Mouse (Mus musculus) forebrain, embryonic 16.5 days (tissue): ENCODE results near the gene Foxp1. TPM values are rescaled to one million over a fixed set of nuclear protein-coding genes. Genes with fewer than 3 reads are reported as not detected.

Experiments
- ATAC-seq: fragments of 200-750 bp; cut with Nextera tagmentation; 2 replicates; pipeline ENCODE4 v1.8.0; 2017; ENCODE audit warnings: mild to moderate bottlenecking, moderate library complexity
- H3K27ac ChIP-seq: fragments of 300-500 bp; sonication (generic); 2 replicates; pipeline ENCODE4 v1.5.1; 2014; ENCODE audit warnings: low read length, control low read depth
- H3K27me3 ChIP-seq: fragments of 300-500 bp; sonication (generic); replicated peaks from 2 replicates; pipeline ENCODE4 v1.6.1; 2014; ENCODE audit warnings: low read length; ENCODE audit not compliant: control insufficient read depth, insufficient read depth
- H3K36me3 ChIP-seq: fragments of 300-500 bp; sonication (generic); 2 replicates; pipeline ENCODE4 v1.6.1; 2014; ENCODE audit not compliant: control insufficient read depth, insufficient read depth
- H3K4me1 ChIP-seq: fragments of 300-500 bp; sonication (generic); replicated peaks from 2 replicates; pipeline ENCODE4 v1.6.1; 2014; ENCODE audit warnings: low read length; ENCODE audit not compliant: control insufficient read depth, insufficient read depth
- H3K4me2 ChIP-seq: fragments of 300-500 bp; sonication (generic); 2 replicates; pipeline ENCODE4 v1.6.1; 2014; ENCODE audit warnings: mild to moderate bottlenecking, low read length, control low read depth
- H3K4me3 ChIP-seq: fragments of 300-500 bp; sonication (generic); replicated peaks from 2 replicates; pipeline ENCODE4 v1.5.1; 2014; ENCODE audit warnings: mild to moderate bottlenecking, low read length, control low read depth
- H3K9ac ChIP-seq: fragments of 300-500 bp; sonication (generic); replicated peaks from 2 replicates; pipeline ENCODE4 v1.6.1; 2014; ENCODE audit warnings: low read depth, low read length, control low read depth
- H3K9me3 ChIP-seq: fragments of 300-500 bp; sonication (generic); 2 replicates; pipeline ENCODE4 v1.6.1; 2016; ENCODE audit warnings: low read length; ENCODE audit not compliant: control insufficient read depth
- WGBS: fragments of 180-500 bp; shearing (Covaris S2); extraction: QIAGEN DNeasy Blood & Tissue Kit; methylation state at CpG from one replicate; pipeline ENCODE4 v1.1.7; 2014; 5-methylcytosine and 5-hydroxymethylcytosine counted together
- polyA plus RNA-seq: library from polyadenylated mRNA; unstranded; fragments of >200 nt; fragmentation: Nextera tagmentation; extraction: Ambion mirVana; gene quantifications from 2 replicates; pipeline ENCODE4 v1.2.1, GENCODE M21; 2015

Foxp1 gene
- polyA plus RNA-seq, 1 experiment from 2014 or later = 123 TPM

DNA sequence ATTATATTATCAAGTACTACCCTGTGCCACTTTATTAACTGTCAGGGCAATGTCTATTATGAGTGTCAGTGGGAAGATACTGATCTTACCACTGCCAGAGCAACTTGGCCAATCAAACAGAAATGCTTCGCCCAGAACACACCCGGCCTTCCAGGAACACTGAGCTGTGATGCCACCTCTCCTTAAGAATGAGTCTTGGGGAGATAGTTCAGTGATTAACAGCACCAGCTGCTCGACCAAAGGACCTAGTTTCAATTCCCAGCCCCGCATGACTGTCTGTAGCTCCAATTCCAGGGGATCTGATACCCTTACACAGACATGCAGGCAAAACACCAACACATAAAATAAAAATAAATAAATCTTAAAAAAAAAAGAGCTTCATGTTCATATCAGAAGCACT lies 63.7 kb downstream of the Foxp1 start:
- Histone ChIP-seq H3K4me3 (no peak overlapping the region), H3K4me1 (no peaks in the 10 kb centered on the region; the same call in 1 of the 2 replicates), H3K9ac (no peak overlapping the region), H3K4me2 (no peak overlapping the region), H3K9me3 (no peaks in the 10 kb centered on the region), H3K36me3 (no peaks in the 10 kb centered on the region), H3K27ac (no peak overlapping the region), H3K27me3 (no peaks in the 10 kb centered on the region)
- 87% methylated on average over 4 of the region's 4 CpGs for WGBS
- ATAC-seq = no peak

GRCm38 (mm10) chr6:99453763-99454520 lies 68.6 kb downstream of the Foxp1 start:
- ATAC-seq = no peak
- Histone ChIP-seq H3K9me3 (no peaks in the 10 kb centered on the region), H3K9ac (no peak overlapping the region), H3K4me1 (no peaks in the 10 kb centered on the region; the same call in 1 of the 2 replicates), H3K4me2 (no peak overlapping the region), H3K36me3 (no peaks in the 10 kb centered on the region), H3K4me3 (no peak overlapping the region), H3K27me3 (no peaks in the 10 kb centered on the region), H3K27ac (no peak overlapping the region)
- WGBS = 89% methylated on average over 7 of the region's 7 CpGs

- Histone ChIP-seq H3K36me3 (no peaks in the 10 kb centered on the region), H3K4me2 (no peak overlapping the region), H3K27ac (no peak overlapping the region), H3K4me1 (no peaks in the 10 kb centered on the region; the same call in 1 of the 2 replicates), H3K4me3 (no peak overlapping the region), H3K9ac (no peak overlapping the region), H3K9me3 (no peaks in the 10 kb centered on the region), H3K27me3 (no peaks in the 10 kb centered on the region)
- ATAC-seq = no peak
- 63% methylated on average over 2 of the region's 2 CpGs for WGBS
Measured at GRCm38 (mm10) chr6:99452638-99453185, 69.8 kb downstream of the Foxp1 start.

GRCm38 (mm10) chr6:99451479-99451878 lies 71.0 kb downstream of the Foxp1 start:
- Histone ChIP-seq H3K9ac (no peak overlapping the region), H3K27ac (no peak overlapping the region), H3K36me3 (no peaks in the 10 kb centered on the region), H3K27me3 (no peaks in the 10 kb centered on the region), H3K4me3 (no peak overlapping the region), H3K9me3 (no peaks in the 10 kb centered on the region), H3K4me1 (no peaks in the 10 kb centered on the region; the same call in 1 of the 2 replicates), H3K4me2 (no peak overlapping the region)
- no peak for ATAC-seq
- 53% methylated on average over 11 of the region's 11 CpGs for WGBS

- Histone ChIP-seq H3K27me3 (no peaks in the 10 kb centered on the region), H3K9me3 (no peaks in the 10 kb centered on the region), H3K4me1 (no peaks in the 10 kb centered on the region; the same call in 1 of the 2 replicates), H3K36me3 (no peaks in the 10 kb centered on the region), H3K9ac (no peak overlapping the region), H3K27ac (no peak overlapping the region), H3K4me3 (no peak overlapping the region), H3K4me2 (no peak overlapping the region)
- no peak for ATAC-seq
- 91% methylated on average over 4 of the region's 4 CpGs for WGBS
Measured at GRCm38 (mm10) chr6:99447447-99447846, 75.1 kb downstream of the Foxp1 start.

GRCm38 (mm10) chr6:99446801-99447415 lies 75.6 kb downstream of the Foxp1 start:
- H3K4me2 ChIP-seq = no peak overlapping the region
- H3K27ac ChIP-seq = no peak overlapping the region
- H3K27me3 ChIP-seq = no peaks in the 10 kb centered on the region
- H3K4me1 ChIP-seq = no peaks in the 10 kb centered on the region; the same call in 1 of the 2 replicates
- no peaks in the 10 kb centered on the region for H3K36me3 ChIP-seq
- H3K4me3 ChIP-seq = no peak overlapping the region
- ATAC-seq = no peak
- no peak overlapping the region for H3K9ac ChIP-seq
- H3K9me3 ChIP-seq = no peaks in the 10 kb centered on the region
- WGBS = 94% methylated on average over 12 of the region's 12 CpGs

- H3K27ac ChIP-seq = no peak overlapping the region
- H3K4me3 ChIP-seq = no peak overlapping the region
Measured at GRCm38 (mm10) chr6:99443460-99443859, 79.1 kb downstream of the Foxp1 start.

DNA sequence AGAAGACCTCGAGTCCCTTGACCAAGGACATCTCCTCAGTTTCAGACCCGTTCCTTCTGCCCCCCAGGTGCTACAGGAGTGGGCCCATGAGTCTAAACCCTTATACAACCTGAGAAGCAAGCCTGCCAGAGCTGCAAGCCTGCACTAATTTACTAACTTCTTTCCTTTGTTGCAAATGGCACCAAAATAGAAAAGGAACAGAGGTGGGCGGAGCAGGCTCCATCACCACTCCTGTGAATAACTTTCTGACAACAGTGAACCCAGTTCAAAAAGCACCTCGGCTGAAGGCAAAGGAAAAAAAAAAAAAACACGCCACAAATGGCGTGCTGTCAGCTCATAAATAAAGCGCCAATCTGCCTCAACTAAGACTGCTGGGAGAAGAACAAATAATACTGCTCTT lies 81.4 kb downstream of the Foxp1 start:
- Histone ChIP-seq H3K4me1 (peaks cover 18% of the 10 kb centered on the region), H3K4me2 (no peak overlapping the region), H3K36me3 (no peaks in the 10 kb centered on the region), H3K27me3 (no peaks in the 10 kb centered on the region), H3K4me3 (no peak overlapping the region), H3K9me3 (no peaks in the 10 kb centered on the region), H3K27ac (no peak overlapping the region), H3K9ac (no peak overlapping the region)
- ATAC-seq = no peak
- 58% methylated on average over 7 of the region's 7 CpGs for WGBS

More at GRCm38 (mm10) chr6:99443460-99443859, 79.1 kb downstream of the Foxp1 start:
- Histone ChIP-seq H3K4me1 (peaks cover 18% of the 10 kb centered on the region), H3K4me2 (no peak overlapping the region), H3K27me3 (no peaks in the 10 kb centered on the region), H3K9ac (no peak overlapping the region), H3K9me3 (no peaks in the 10 kb centered on the region), H3K36me3 (no peaks in the 10 kb centered on the region)
- no peak for ATAC-seq
- WGBS = 79% methylated on average over 5 of the region's 5 CpGs

- WGBS = 91% methylated on average over 2 of the region's 2 CpGs
- no peak overlapping the region for H3K27ac ChIP-seq
- ATAC-seq = no peak
Measured at GRCm38 (mm10) chr6:99440606-99441005, 81.9 kb downstream of the Foxp1 start.

More at GRCm38 (mm10) chr6:99440606-99441005, 81.9 kb downstream of the Foxp1 start:
- H3K4me3 ChIP-seq = no peak overlapping the region
- H3K4me2 ChIP-seq = no peak overlapping the region
- no peaks in the 10 kb centered on the region for H3K36me3 ChIP-seq
- no peak overlapping the region for H3K9ac ChIP-seq
- H3K27me3 ChIP-seq = no peaks in the 10 kb centered on the region
- peaks cover 18% of the 10 kb centered on the region for H3K4me1 ChIP-seq
- H3K9me3 ChIP-seq = no peaks in the 10 kb centered on the region
